Mouse (Mus musculus): ENCODE results near the gene Kcnip1.

- no peak for TF ChIP-seq CTCF (conservative IDR thresholded peaks at IDR 0.05; ENCODE audit: insufficient read depth, insufficient read length, low read depth, low read length)
- TF ChIP-seq POLR2A (IDR thresholded peaks at IDR 0.05; ENCODE audit: low read depth, low read length), result no peak
Measured at GRCm38 (mm10) chr11:33908360-33909175, 84.4 kb downstream of the Kcnip1 start.
